Mouse (Mus musculus) kidney, postnatal 14 days (tissue): ENCODE results near the gene Aox2.

Experiments used
- DNase-seq: peaks from one replicate; pipeline ENCODE4 v3.0.0; 2022; ENCODE audit warnings: mixed read lengths

Gene Aox2

GRCm38 (mm10) chr1:58408141-58408540 lies 130.0 kb downstream of the Aox2 start:
- DNase-seq: no peak

- DNase-seq: no peak
Measured at GRCm38 (mm10) chr1:58409553-58410197, 131.5 kb downstream of the Aox2 start.

- no peak for DNase-seq
Measured at GRCm38 (mm10) chr1:58410198-58410588, 132.1 kb downstream of the Aox2 start.

- no peak for DNase-seq
Measured at GRCm38 (mm10) chr1:58410776-58411175, 132.7 kb downstream of the Aox2 start.

DNA sequence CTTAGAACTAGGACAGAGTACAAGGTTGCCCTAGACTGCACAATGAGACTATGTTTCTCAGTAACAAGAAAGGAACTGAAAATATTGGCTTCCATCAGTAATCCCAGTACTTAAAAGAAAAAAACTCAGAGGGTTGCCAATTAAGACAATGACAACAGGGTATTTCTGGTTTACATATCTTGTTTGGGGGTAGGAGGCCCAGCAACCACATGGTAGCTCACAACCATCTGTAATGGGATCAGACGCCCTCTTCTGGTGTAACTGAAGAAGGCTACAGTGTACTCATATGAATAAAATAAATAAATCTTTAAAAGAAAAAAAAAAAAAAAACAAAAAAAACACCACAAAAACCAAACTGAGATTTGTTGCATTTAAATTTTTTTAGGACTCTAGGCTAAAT lies 137.3 kb downstream of the Aox2 start:
- no peak for DNase-seq

GRCm38 (mm10) chr1:58416048-58416447 lies 137.9 kb downstream of the Aox2 start:
- DNase-seq: no peak

DNA sequence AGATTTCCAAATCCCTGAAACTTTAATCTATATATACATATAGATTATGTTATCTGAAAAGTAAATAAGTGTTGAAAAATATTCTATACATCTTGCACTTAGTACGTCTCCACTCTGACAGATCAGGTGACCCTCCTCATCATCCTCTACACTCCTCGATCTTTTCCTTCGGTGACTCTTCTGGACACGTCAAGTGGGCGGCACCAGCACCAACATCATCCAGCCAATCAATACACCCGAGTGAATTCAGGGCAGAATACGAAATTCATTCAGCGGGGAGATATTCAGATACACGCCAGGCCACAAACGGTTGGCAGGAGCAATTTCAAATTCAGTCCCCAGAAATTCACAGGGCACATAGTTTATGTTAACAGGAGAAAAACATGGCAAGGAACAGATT lies 141.9 kb downstream of the Aox2 start:
- DNase-seq: no peak

- DNase-seq: peak; percentile 14
Measured at GRCm38 (mm10) chr1:58420961-58421360, 142.8 kb downstream of the Aox2 start.

DNA sequence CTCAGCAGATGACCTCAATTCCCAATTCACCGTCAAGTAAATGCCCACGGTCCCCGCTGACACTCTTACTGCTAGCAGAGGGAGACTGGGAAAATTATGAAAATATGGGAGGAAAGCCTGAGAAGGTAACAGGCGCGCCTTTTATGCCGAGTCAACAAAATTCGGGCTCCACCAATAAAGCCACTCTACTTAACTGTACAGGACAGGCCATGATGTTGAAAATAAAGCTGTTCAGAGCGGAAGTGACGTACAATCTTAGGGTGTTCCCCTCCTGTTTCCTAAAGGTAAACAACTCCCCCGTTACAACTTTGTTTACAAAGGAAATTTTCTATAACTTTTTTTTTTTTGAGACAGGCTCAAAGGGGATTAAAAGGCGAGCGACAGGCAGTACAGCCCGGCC lies 144.8 kb downstream of the Aox2 start:
- DNase-seq: peak; percentile 60

DNA sequence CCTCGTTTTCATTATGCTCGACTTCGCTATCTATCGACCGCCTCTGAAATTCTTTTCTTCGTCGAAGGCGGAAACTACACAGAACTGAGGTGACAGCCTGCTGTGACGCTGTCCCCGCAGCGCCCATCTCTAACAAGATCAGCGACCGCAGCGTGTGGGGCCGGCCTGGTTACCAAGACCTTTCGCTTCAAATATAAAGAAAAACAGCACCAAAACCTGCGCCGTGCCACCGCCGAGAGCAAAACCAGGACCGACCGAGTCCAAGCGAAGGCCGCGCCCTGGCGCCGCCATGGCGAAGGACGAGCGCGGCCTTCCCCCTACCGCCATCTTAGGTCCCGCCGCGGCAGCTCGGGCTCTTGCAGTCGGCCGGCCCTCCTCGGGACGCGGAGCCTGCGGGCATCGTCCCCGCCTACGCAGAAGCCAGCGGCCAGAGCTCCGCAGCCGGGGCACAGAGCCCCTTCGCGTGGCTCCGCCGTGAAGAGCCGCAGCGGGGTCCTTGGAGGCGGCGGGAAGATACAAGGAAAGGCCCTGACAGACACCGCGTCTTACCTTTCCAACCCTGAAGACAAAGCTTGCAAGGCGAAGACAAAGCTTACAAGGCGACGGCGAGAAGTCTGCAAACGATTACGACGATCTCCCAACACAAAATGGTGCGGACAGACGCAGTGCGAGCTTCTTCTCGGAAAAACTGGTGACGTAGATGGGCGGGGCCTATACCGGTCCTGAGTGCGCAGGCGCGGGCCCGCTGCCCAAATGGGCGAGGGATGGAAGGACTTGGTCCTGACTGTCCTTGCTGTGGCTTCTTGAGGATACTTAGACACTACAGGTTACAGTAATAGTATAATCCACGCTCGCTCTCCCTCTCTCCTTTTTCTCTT lies 145.5 kb downstream of the Aox2 start, which contains the start of gene Clk1:
Clk1 (minus strand) TSS at position 696 of the 878 bp plus-strand sequence.
- DNase-seq: peak; percentile 99

DNA sequence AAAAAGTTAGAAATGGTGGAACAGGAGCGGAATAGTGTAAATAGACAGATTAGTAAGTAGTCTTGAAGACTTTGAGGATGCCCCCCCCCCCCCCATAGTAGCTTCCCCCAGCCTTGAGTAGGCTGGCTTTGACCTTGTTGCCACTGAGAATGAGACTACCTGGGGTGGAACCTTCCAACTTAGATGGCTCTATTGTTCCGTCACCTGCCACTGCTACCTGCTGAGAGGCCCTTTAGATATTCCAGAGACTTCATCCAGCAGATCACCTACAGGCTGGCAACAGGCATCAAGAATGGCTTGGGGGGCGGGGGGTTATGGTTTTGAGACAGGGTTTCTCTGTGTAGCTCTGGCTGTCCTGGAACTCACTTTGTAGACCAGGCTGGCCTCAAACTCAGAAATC lies 146.4 kb downstream of the Aox2 start:
- no peak for DNase-seq
